Mouse (Mus musculus) CH12.LX (cell line): ENCODE measurements around the gene Grid2. TPM values are rescaled to one million over a fixed set of nuclear protein-coding genes. Genes with fewer than 3 reads are reported as not detected.
"Not testable (repeated sequence)": the region's sequence is repeated elsewhere in the genome, so short reads cannot be mapped to it uniquely, and the experiment has no call there.

Experiments
- DNase-seq: peaks from one replicate; pipeline ENCODE4 v3.0.0-alpha.2; 2013; ENCODE audit errors: extremely low read depth
- H3K27ac ChIP-seq: 2 replicates; pipeline ENCODE4 v1.5.1; 2012; ENCODE audit warnings: low read depth, mild to moderate bottlenecking, control low read depth, moderate library complexity; ENCODE audit not compliant: insufficient read depth
- H3K27me3 ChIP-seq: replicated peaks from 2 replicates; pipeline ENCODE3; 2012; ENCODE audit warnings: inconsistent platforms
- H3K36me3 ChIP-seq, 2 experiments: replicated peaks in 1 of 2; 2 replicates each; pipeline versions ENCODE3 to v1.6.1; 2012; ENCODE audit warnings: inconsistent platforms in 1 of 2, low read length in 1 of 2, mild to moderate bottlenecking in 1 of 2, mixed read lengths in 1 of 2, moderate library complexity in 1 of 2; ENCODE audit not compliant: control insufficient read depth in 1 of 2, insufficient read depth in 1 of 2
- H3K4me1 ChIP-seq, 2 experiments: 2 replicates each; pipeline ENCODE4 v1.6.1; 2012; ENCODE audit warnings: inconsistent platforms in 1 of 2, moderate library complexity in 1 of 2; ENCODE audit not compliant: insufficient read depth in 2 of 2, control insufficient read depth in 1 of 2
- H3K4me2 ChIP-seq: 2 replicates; pipeline ENCODE4 v1.6.1; 2012; ENCODE audit warnings: low read depth, mild to moderate bottlenecking, control low read depth; ENCODE audit not compliant: poor library complexity, insufficient read depth, severe bottlenecking
- H3K4me3 ChIP-seq, 3 experiments: fragments of 150-350 bp in 1 of 3; sonication (generic) in 1 of 3; replicated peaks in 1 of 3; 2 replicates each; pipeline versions ENCODE3 to v1.5.1; 2011 to 2012; ENCODE audit warnings: low read depth in 2 of 3, low read length in 2 of 3, mild to moderate bottlenecking in 2 of 3, moderate library complexity in 2 of 3, control low read depth in 1 of 3, improper control_type of control experiment in 1 of 3, inconsistent platforms in 1 of 3, mixed read lengths in 1 of 3; ENCODE audit not compliant: poor library complexity in 1 of 3
- H3K79me2 ChIP-seq: replicated peaks from 2 replicates; pipeline ENCODE4 v1.6.1; 2012; ENCODE audit warnings: mild to moderate bottlenecking, moderate library complexity; ENCODE audit not compliant: control insufficient read depth, poor library complexity, insufficient read depth, severe bottlenecking; ENCODE audit errors: extremely low read depth
- H3K9ac ChIP-seq: 2 replicates; pipeline ENCODE4 v1.6.1; 2012; ENCODE audit warnings: low read depth, mild to moderate bottlenecking, control low read depth, moderate library complexity; ENCODE audit not compliant: insufficient read depth
- H3K9me3 ChIP-seq: replicated peaks from 2 replicates; pipeline ENCODE3; 2012; ENCODE audit warnings: low read length, inconsistent platforms, mixed read lengths
- BHLHE40 ChIP-seq: IDR thresholded peaks from 2 replicates; pipeline ENCODE4 v1.6.1; 2011; ENCODE audit warnings: mild to moderate bottlenecking, low read depth, low read length, improper control_type of control experiment
- CHD2 ChIP-seq: IDR thresholded peaks from 2 replicates; pipeline ENCODE4 v1.6.1; 2011; ENCODE audit warnings: low read length, improper control_type of control experiment
- E2F4 ChIP-seq: IDR thresholded peaks from 2 replicates; pipeline ENCODE4 v1.6.1; 2011; ENCODE audit warnings: low read depth, low read length, improper control_type of control experiment; ENCODE audit not compliant: insufficient replicate concordance
- ETS1 ChIP-seq: conservative IDR thresholded peaks from 2 replicates; pipeline ENCODE4 v1.6.1; 2012; ENCODE audit warnings: low read depth, mild to moderate bottlenecking, inconsistent platforms, low read length, improper control_type of control experiment, moderate library complexity
- GABPA ChIP-seq: IDR thresholded peaks from 2 replicates; pipeline ENCODE4 v1.6.1; 2012; ENCODE audit warnings: low read depth, low read length, improper control_type of control experiment, inconsistent platforms; ENCODE audit not compliant: insufficient replicate concordance
- HCFC1 ChIP-seq: IDR thresholded peaks from 2 replicates; pipeline ENCODE4 v1.6.1; 2012; ENCODE audit warnings: low read depth, mild to moderate bottlenecking, inconsistent platforms, low read length, improper control_type of control experiment
- IRF4 ChIP-seq: IDR thresholded peaks from 2 replicates; pipeline ENCODE4 v1.6.1; 2014; ENCODE audit warnings: low read depth, mild to moderate bottlenecking, inconsistent platforms, low read length, improper control_type of control experiment
- JUND ChIP-seq: conservative IDR thresholded peaks from 2 replicates; pipeline ENCODE4 v1.6.1; 2011; ENCODE audit warnings: low read depth, low read length, improper control_type of control experiment
- MAFK ChIP-seq: IDR thresholded peaks from 2 replicates; pipeline ENCODE4 v1.6.1; 2011; ENCODE audit warnings: low read length, improper control_type of control experiment; ENCODE audit not compliant: insufficient replicate concordance
- MAX ChIP-seq: IDR thresholded peaks from 2 replicates; pipeline ENCODE4 v1.6.1; 2011; ENCODE audit warnings: low read length, improper control_type of control experiment
- MAZ ChIP-seq: IDR thresholded peaks from 2 replicates; pipeline ENCODE4 v1.6.1; 2012; ENCODE audit warnings: low read depth, mild to moderate bottlenecking, inconsistent platforms, low read length, improper control_type of control experiment, moderate library complexity
- MEF2A ChIP-seq: IDR thresholded peaks from 2 replicates; pipeline ENCODE4 v1.6.1; 2014; ENCODE audit warnings: low read depth, mild to moderate bottlenecking, inconsistent platforms, low read length, improper control_type of control experiment, borderline replicate concordance
- MXI1 ChIP-seq: IDR thresholded peaks from 2 replicates; pipeline ENCODE4 v1.6.1; 2011; ENCODE audit warnings: mild to moderate bottlenecking, low read depth, low read length, improper control_type of control experiment
- MYC ChIP-seq: IDR thresholded peaks from 2 replicates; pipeline ENCODE4 v1.6.1; 2011; ENCODE audit warnings: low read depth, mild to moderate bottlenecking, improper control_type of control experiment, low read length
- NRF1 ChIP-seq: IDR thresholded peaks from 2 replicates; pipeline ENCODE4 v1.6.1; 2014; ENCODE audit warnings: low read depth, mild to moderate bottlenecking, inconsistent platforms, low read length, improper control_type of control experiment, moderate library complexity
- PAX5 ChIP-seq: IDR thresholded peaks from 2 replicates; pipeline ENCODE4 v1.6.1; 2012; ENCODE audit warnings: low read length, inconsistent platforms, mixed read lengths
- POLR2A ChIP-seq: IDR thresholded peaks from 2 replicates; pipeline ENCODE4 v1.6.1; 2011; ENCODE audit warnings: low read depth, mild to moderate bottlenecking, improper control_type of control experiment, low read length
- POLR2AphosphoS2 ChIP-seq: IDR thresholded peaks from 2 replicates; pipeline ENCODE4 v1.6.1; 2011; ENCODE audit warnings: low read depth, low read length, improper control_type of control experiment
- RCOR1 ChIP-seq: conservative IDR thresholded peaks from 2 replicates; pipeline ENCODE4 v1.6.1; 2012; ENCODE audit warnings: low read depth, mild to moderate bottlenecking, inconsistent platforms, low read length, improper control_type of control experiment
- SIN3A ChIP-seq: IDR thresholded peaks from 2 replicates; pipeline ENCODE4 v1.6.1; 2012; ENCODE audit warnings: low read length, improper control_type of control experiment, inconsistent platforms
- SMC3 ChIP-seq: IDR thresholded peaks from 2 replicates; pipeline ENCODE4 v1.6.1; 2011; ENCODE audit warnings: low read depth, low read length, improper control_type of control experiment
- TBP ChIP-seq: conservative IDR thresholded peaks from 2 replicates; pipeline ENCODE4 v1.6.1; 2011; ENCODE audit warnings: low read depth, low read length, improper control_type of control experiment
- TCF12 ChIP-seq: IDR thresholded peaks from 2 replicates; pipeline ENCODE4 v1.6.1; 2014; ENCODE audit warnings: low read depth, mild to moderate bottlenecking, inconsistent platforms, low read length, improper control_type of control experiment
- UBTF ChIP-seq: IDR thresholded peaks from 2 replicates; pipeline ENCODE4 v1.6.1; 2012; ENCODE audit warnings: low read depth, mild to moderate bottlenecking, inconsistent platforms, low read length, improper control_type of control experiment, moderate library complexity
- USF1 ChIP-seq: IDR thresholded peaks from 2 replicates; pipeline ENCODE4 v1.6.1; 2014; ENCODE audit warnings: low read depth, mild to moderate bottlenecking, inconsistent platforms, low read length, improper control_type of control experiment
- ZMIZ1 ChIP-seq: IDR thresholded peaks from 2 replicates; pipeline ENCODE4 v1.6.1; 2012; ENCODE audit warnings: low read depth, mild to moderate bottlenecking, inconsistent platforms, low read length, improper control_type of control experiment
- ZNF384 ChIP-seq: IDR thresholded peaks from 2 replicates; pipeline ENCODE4 v1.6.1; 2012; ENCODE audit warnings: low read depth, low read length, improper control_type of control experiment, inconsistent platforms
- dilution Hi-C: fragments of 300-500 bp; cut with MboI; formaldehyde crosslinking; loops from 2 replicates; pipeline ENCODE4 v1.14.3; 2020; ENCODE audit warnings: low sequenced_read_pairs; ENCODE audit not compliant: extremely low pct_unique_long_range_greater_than_20kb, extremely low pct_ligation_motif_present
- in situ Hi-C: fragments of 300-500 bp; cut with MboI; formaldehyde crosslinking; loops from 3 replicates; pipeline ENCODE4 v1.14.3; 2019; ENCODE audit warnings: low sequenced_read_pairs, low pct_ligation_motif_present, low pct_unique_long_range_greater_than_20kb, mixed read lengths
- polyA plus RNA-seq: library from polyadenylated mRNA; unstranded; fragments of >175 nt; gene quantifications from 2 replicates; pipeline ENCODE4 v1.2.1, GENCODE M21; 2012; ENCODE audit warnings: low read depth; ENCODE audit not compliant: insufficient read length
- total RNA-seq, 2 experiments: library from RNA; depleted of rRNA; stranded (reverse); fragments of 300-350 nt in 1 of 2; fragments of >200 nt in 1 of 2; gene quantifications; 2 replicates each; pipeline ENCODE4 v1.2.3; 2012 to 2014

The Grid2 gene
- total and polyA plus RNA-seq, 3 experiments = not detected

DNA sequence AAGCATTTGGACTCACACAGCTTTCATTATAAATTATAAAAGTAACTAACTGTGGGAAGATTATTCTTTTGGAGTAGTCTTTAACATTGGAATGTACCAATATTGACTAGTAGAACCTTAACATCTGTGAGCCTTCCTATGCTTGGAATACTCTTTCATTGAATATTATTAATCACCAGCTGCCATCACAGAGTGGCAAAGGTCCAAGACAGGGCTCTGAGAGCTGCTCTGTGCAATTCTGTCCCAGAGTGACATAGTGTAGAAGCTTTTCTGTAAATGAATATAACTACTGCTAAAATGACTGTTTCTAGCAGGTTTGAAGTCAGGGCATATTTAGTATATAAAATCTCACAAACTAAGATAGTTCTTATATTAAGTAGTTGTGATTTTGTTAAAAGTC is 277.2 kb downstream of the Grid2 start:
- Histone ChIP-seq H3K4me3 (no peak overlapping the region), H3K4me1 (no peaks in the 10 kb centered on the region), H3K4me2 (no peak overlapping the region), H3K36me3 (no peaks in the 10 kb centered on the region), H3K27me3 (no peaks in the 10 kb centered on the region), H3K79me2 (no peaks in the 10 kb centered on the region), H3K9me3 (peaks cover 7% of the 10 kb centered on the region), H3K9ac (no peak overlapping the region), H3K27ac (no peak overlapping the region)
- dilution Hi-C loops (no loop called here), in situ Hi-C loops (no loop called here)
- DNase-seq = no peak
- TF ChIP-seq BHLHE40 = no peak
- TF ChIP-seq E2F4 = no peak
- TF ChIP-seq PAX5 = no peak
- TF ChIP-seq POLR2AphosphoS2 = no peak
- TF ChIP-seq USF1 = no peak
- no peak for TF ChIP-seq HCFC1
- TF ChIP-seq CHD2 = no peak
- TF ChIP-seq RCOR1 = no peak
- no peak for TF ChIP-seq MAX
- TF ChIP-seq ZMIZ1 = no peak
- no peak for TF ChIP-seq ETS1
- TF ChIP-seq POLR2A = no peak
- TF ChIP-seq UBTF = no peak
- TF ChIP-seq MYC = no peak
- no peak for TF ChIP-seq MEF2A
- no peak for TF ChIP-seq IRF4
- no peak for TF ChIP-seq MAZ
- no peak for TF ChIP-seq SIN3A
- TF ChIP-seq JUND = no peak
- TF ChIP-seq MXI1 = no peak

DNA sequence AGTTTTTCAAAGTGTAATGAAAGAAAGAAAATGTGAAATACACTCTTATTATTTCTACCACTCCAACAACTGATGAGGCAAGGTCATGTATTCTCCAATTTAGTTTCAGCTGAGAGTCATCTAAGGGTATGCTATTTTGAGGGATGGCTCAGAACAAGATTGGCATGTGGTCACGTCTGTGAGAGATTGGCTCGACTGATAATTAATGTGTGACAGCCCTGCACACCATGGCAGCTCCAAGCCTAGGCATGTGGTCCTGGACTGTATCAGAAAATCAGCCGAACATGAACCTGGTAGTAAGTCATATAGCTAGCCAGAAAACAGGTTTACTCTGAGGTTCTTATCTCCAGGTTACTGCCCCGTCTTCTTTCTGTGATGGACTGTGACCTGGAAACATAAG is 292.1 kb downstream of the Grid2 start:
- TF ChIP-seq POLR2A (no peak), UBTF (no peak), ZNF384 (no peak), MAFK (no peak), SMC3 (no peak), TBP (no peak), TCF12 (no peak), GABPA (no peak), MXI1 (no peak), NRF1 (no peak), ZMIZ1 (no peak), MYC (no peak)
- TF ChIP-seq, all 38 proteins: peak for 0
- Histone ChIP-seq H3K9ac (no peak overlapping the region), H3K27ac (no peak overlapping the region), H3K4me1 (no peaks in the 10 kb centered on the region), H3K27me3 (no peaks in the 10 kb centered on the region), H3K4me2 (no peak overlapping the region), H3K36me3 (no peaks in the 10 kb centered on the region), H3K4me3 (no peak overlapping the region), H3K9me3 (peaks cover 18% of the 10 kb centered on the region), H3K79me2 (no peaks in the 10 kb centered on the region)
- no peak for DNase-seq
- in situ Hi-C loops (no loop called here), dilution Hi-C loops (no loop called here)

DNA sequence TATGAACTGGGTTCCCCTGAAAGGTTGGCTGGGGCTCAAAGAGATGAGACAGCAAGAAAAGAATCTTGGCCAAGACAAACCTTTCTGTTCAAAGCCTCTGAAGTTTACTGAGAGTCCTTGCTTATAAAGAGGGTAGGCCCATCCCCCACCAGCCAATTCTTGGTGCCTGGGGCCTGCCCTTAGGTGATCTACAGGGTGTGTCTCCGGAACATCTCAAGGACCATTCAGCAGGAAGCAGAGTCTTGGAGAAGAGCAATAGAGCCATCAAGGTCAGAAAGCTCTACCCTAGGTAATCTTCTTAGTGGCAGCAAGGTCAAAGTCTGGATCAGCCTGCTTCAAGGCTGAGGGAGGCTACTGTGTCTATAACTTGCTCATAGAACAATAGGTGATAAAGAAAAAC is 313.1 kb downstream of the Grid2 start:
- dilution Hi-C loops, H3K4me1 ChIP-seq, in situ Hi-C loops, H3K9ac ChIP-seq, DNase-seq, H3K27ac ChIP-seq, H3K4me3 ChIP-seq, H3K36me3 ChIP-seq, H3K4me2 ChIP-seq, H3K79me2 ChIP-seq, H3K27me3 ChIP-seq: not testable (repeated sequence)
- peaks cover 13% of the 10 kb centered on the region for H3K9me3 ChIP-seq
